Mouse (Mus musculus) kidney, embryonic 14.5 days (tissue): Measurements from ENCODE around the gene Npepps. TPM values are rescaled to one million over a fixed set of nuclear protein-coding genes. Genes with fewer than 3 reads are reported as not detected.
"Not testable (repeated sequence)": the region's sequence is repeated elsewhere in the genome, so short reads cannot be mapped to it uniquely, and the experiment has no call there.

Experiments used
- ATAC-seq: fragments of 200-750 bp; cut with Nextera tagmentation; 2 replicates; pipeline ENCODE4 v1.8.0; 2017; ENCODE audit warnings: moderate number of reproducible peaks, mild to moderate bottlenecking, moderate TSS enrichment, moderate library complexity; ENCODE audit not compliant: low FRiP score, low TSS enrichment
- H3K27ac ChIP-seq: fragments of 300-500 bp; sonication (generic); 2 replicates; pipeline ENCODE4 v1.5.1; 2014; ENCODE audit warnings: low read depth, mild to moderate bottlenecking, low read length, moderate library complexity, mixed read lengths
- H3K27me3 ChIP-seq: fragments of 300-500 bp; sonication (generic); 2 replicates; pipeline ENCODE4 v1.6.1; 2014; ENCODE audit warnings: mild to moderate bottlenecking, low read length; ENCODE audit not compliant: control insufficient read depth, insufficient read depth
- H3K36me3 ChIP-seq: fragments of 300-500 bp; sonication (generic); 2 replicates; pipeline ENCODE4 v1.6.1; 2014; ENCODE audit warnings: low read length, mixed read lengths; ENCODE audit not compliant: control insufficient read depth, insufficient read depth
- H3K4me1 ChIP-seq: fragments of 300-500 bp; sonication (generic); 2 replicates; pipeline ENCODE4 v1.6.1; 2014; ENCODE audit warnings: low read length, mixed read lengths; ENCODE audit not compliant: control insufficient read depth, insufficient read depth
- H3K4me2 ChIP-seq: fragments of 300-500 bp; sonication (generic); replicated peaks from 2 replicates; pipeline ENCODE4 v1.6.1; 2014; ENCODE audit warnings: low read depth, mild to moderate bottlenecking, low read length
- H3K4me3 ChIP-seq: fragments of 300-500 bp; sonication (generic); 2 replicates; pipeline ENCODE4 v1.5.1; 2014; ENCODE audit warnings: mild to moderate bottlenecking, low read length
- H3K9ac ChIP-seq: fragments of 300-500 bp; sonication (generic); 2 replicates; pipeline ENCODE4 v1.6.1; 2014; ENCODE audit warnings: low read depth, mild to moderate bottlenecking, low read length, moderate library complexity
- H3K9me3 ChIP-seq: fragments of 300-500 bp; sonication (generic); 2 replicates; pipeline ENCODE4 v1.6.1; 2016; ENCODE audit warnings: low read length; ENCODE audit not compliant: control insufficient read depth
- WGBS: fragments of 180-500 bp; shearing (Covaris S2); extraction: QIAGEN DNeasy Blood & Tissue Kit; methylation state at CpG from one replicate; pipeline ENCODE4 v1.1.7; 2014; 5-methylcytosine and 5-hydroxymethylcytosine counted together
- polyA plus RNA-seq: library from polyadenylated mRNA; unstranded; fragments of >200 nt; fragmentation: Nextera tagmentation; extraction: Ambion mirVana; gene quantifications from 2 replicates; pipeline ENCODE4 v1.2.1, GENCODE M21; 2014

Npepps gene
- polyA plus RNA-seq, 1 experiment from 2014 or later: 78.6 TPM

DNA sequence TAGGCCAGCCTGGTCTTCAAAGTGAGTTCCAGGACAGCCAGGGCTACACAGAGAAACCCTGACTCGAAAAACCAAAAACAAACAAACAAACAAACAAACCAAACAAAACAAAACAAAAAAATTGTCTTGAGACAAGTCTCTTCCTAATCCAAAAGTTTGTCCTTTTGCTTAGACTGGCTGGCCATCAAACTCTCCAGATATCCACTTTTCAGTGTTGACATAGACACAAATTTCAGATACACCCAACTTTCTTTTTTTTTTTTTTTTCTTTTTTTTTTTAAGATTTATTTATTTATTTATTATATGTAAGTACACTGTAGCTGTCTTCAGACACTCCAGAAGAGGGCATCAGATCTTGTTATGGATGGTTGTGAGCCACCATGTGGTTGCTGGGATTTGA, 32.4 kb upstream of the Npepps start:
- H3K4me1 ChIP-seq: peaks cover 14% of the 10 kb centered on the region
- not testable (repeated sequence) for H3K4me3 ChIP-seq, H3K27me3 ChIP-seq, H3K27ac ChIP-seq, H3K4me2 ChIP-seq, ATAC-seq, H3K36me3 ChIP-seq, H3K9me3 ChIP-seq, H3K9ac ChIP-seq
- WGBS: 88% methylated on average over 1 of the region's 1 CpGs

DNA sequence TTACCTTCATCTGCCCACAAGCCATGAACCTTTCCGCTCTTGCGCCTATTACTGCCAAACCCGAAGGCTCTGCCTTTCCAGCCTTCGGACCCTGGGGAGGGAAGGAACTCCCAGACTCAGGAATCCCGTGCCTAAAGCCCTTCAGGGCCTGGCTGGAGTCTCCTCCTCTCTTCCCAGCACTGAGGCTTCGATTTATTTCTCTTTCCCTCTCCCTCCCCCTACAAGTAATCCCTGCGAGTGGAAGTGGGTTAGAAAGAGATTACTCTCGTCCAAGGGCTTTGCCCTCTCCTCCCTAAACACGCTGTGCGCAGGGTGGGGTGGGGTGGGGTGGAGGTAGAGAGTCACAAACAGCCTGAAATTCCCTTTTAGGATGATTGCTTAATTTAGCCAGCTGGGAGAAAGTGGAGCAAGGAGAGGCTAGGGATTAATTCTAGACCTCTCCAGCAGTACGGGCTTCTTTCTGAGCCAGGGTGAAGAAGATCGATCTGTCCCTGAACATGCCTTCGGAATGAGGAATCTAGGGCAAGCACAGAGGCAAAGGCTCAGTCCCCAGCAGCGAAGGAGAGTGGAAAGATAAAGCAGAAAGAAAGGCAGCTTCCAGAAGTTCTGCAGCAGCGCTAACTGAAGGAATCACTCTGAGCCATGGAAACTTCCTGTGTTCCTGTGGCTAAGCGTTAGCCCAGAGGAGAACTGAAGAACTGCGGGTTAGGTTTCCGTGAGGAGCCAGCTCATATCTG, 30.6 kb upstream of the Npepps start:
- WGBS: 2% methylated on average over 18 of the region's 18 CpGs
- peak overlapping the region; percentile 6 for H3K27ac ChIP-seq
- no peaks in the 10 kb centered on the region for H3K9me3 ChIP-seq
- H3K4me1 ChIP-seq: peaks cover 14% of the 10 kb centered on the region
- no peaks in the 10 kb centered on the region for H3K27me3 ChIP-seq
- H3K9ac ChIP-seq: peak overlapping the region; percentile 24; the same call in 1 of the 2 replicates
- ATAC-seq: no peak
- peak overlapping the region; percentile 18 for H3K4me3 ChIP-seq
- H3K4me2 ChIP-seq: peak overlapping the region; percentile 52
- H3K36me3 ChIP-seq: no peaks in the 10 kb centered on the region

DNA sequence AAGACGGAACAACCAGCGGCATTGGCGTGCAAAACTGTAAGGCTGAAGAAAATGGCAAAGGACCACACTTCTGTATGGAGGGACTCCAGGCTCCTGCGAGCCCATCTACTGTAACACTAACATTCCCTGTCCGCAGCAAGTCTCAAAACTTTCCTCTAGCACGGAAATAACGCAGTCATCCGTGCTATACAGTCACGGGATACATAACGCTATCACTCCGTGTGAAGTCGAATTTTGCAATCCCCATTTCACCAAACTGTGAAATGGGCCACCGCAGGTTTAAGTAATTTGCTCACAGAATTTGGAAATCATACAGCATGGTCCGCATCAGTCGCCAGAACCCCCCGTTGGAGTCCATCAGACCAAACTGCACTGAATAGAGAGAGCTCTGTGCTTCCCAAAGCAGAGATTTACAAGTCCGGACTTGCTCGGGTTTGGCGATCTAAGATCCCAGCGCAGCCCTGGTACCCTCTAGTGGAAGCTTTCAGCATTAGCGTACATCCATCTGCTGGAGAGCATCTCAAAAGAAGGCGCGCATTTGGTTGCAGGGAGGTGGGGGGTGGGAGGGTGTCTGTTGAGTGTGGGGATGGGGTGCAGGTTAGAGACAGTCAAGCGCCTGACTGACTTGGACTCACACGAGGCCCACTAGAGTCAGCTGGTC, 29.6 kb upstream of the Npepps start:
- Histone ChIP-seq H3K4me1 (peaks cover 14% of the 10 kb centered on the region), H3K9me3 (no peaks in the 10 kb centered on the region), H3K4me2 (peak overlapping the region; percentile 52), H3K4me3 (peak overlapping the region; percentile 34), H3K27ac (no peak overlapping the region), H3K36me3 (no peaks in the 10 kb centered on the region), H3K9ac (peak overlapping the region; percentile 52; the same call in 1 of the 2 replicates), H3K27me3 (no peaks in the 10 kb centered on the region)
- ATAC-seq: peak; percentile 81
- under 1% methylated on average over 25 of the region's 25 CpGs for WGBS

GRCm38 (mm10) chr11:97309451-97309836, 29.0 kb upstream of the Npepps start:
- Histone ChIP-seq H3K4me1 (peaks cover 14% of the 10 kb centered on the region), H3K4me3 (peak overlapping the region; percentile 34), H3K27ac (no peak overlapping the region), H3K4me2 (peak overlapping the region; percentile 52), H3K9me3 (no peaks in the 10 kb centered on the region), H3K9ac (peak overlapping the region; percentile 52; the same call in 1 of the 2 replicates), H3K27me3 (no peaks in the 10 kb centered on the region), H3K36me3 (no peaks in the 10 kb centered on the region)
- WGBS: 2% methylated on average over 9 of the region's 9 CpGs
- no peak for ATAC-seq

GRCm38 (mm10) chr11:97308806-97309450, 28.5 kb upstream of the Npepps start:
- H3K4me3 ChIP-seq: peak overlapping the region; percentile 34
- no peaks in the 10 kb centered on the region for H3K27me3 ChIP-seq
- no peak overlapping the region for H3K27ac ChIP-seq
- peaks cover 14% of the 10 kb centered on the region for H3K4me1 ChIP-seq
- no peaks in the 10 kb centered on the region for H3K9me3 ChIP-seq
- peak overlapping the region; percentile 52 for H3K4me2 ChIP-seq
- ATAC-seq: no peak
- H3K9ac ChIP-seq: no peak overlapping the region; the same call in 1 of the 2 replicates
- no peaks in the 10 kb centered on the region for H3K36me3 ChIP-seq
- WGBS: 41% methylated on average over 3 of the region's 3 CpGs

DNA sequence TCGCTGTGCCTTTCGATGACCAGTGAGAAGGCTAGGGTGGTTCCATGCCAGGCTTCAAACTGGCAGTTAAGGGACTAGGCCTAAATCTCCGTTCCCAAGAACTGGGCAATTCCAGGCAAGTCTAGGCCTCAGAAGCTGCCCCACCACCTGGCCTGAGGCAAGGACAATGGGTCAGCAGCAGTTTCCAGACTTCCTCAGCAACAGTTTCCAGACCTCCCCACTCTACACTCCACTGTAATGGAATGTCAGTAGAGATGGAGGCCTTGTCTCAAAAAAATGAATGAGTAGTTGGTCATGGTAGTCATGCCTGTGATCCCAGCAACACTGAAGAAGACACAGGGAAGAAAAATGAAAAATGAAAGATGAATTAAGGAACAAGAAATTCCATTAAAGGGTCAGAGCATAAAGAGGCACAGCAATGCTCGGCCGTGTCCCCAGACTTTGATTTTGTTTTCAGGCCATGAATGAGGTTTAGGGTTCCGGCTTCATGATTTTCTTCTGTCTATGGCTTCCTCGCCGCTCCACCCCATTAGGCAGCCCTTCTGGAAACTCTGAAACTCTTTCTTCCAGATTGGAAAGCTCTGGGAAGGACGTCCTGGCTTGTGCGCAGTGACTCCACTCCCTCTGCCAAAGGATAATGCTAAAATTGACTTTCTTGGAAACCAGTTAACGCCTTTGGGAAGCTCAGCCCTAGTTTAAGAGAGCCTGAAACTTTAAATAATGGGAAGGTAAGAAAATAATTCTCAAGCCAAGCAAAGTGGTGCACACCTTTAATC, 27.0 kb upstream of the Npepps start:
- H3K4me1 ChIP-seq: peaks cover 14% of the 10 kb centered on the region
- no peak overlapping the region for H3K9ac ChIP-seq
- H3K4me2 ChIP-seq: no peak overlapping the region
- no peaks in the 10 kb centered on the region for H3K27me3 ChIP-seq
- 94% methylated on average over 11 of the region's 11 CpGs for WGBS
- no peaks in the 10 kb centered on the region for H3K9me3 ChIP-seq
- no peak overlapping the region for H3K4me3 ChIP-seq
- no peaks in the 10 kb centered on the region for H3K36me3 ChIP-seq
- ATAC-seq: no peak
- H3K27ac ChIP-seq: no peak overlapping the region

- 74% methylated on average over 5 of the region's 5 CpGs for WGBS
- ATAC-seq: no peak
Measured at GRCm38 (mm10) chr11:97304631-97305030, 24.2 kb upstream of the Npepps start.

DNA sequence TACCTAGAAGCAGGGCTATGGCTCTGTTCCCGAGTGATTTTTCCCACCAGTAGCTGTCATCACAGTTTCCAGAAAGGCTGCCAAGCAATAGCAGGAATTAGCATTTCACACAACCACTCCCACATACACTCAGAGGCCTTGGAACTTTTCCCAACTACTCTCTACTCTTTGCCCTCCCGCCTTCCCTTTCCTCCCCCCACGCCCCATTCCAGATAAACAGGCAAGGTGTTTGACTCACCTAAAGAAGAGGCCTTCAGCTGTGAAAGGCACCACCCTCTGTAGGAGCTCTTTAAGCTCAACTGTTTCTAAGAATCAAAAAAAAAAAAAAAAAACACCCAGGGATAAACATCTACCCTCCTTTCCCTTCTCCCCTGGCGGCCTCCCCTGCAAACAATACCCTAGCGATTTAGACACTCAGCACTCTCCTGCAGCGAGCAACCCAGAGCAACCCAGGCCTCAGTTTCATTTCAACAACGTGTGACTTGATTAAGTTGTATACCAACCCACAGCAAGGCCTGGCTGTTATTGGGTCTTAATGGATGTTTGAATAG, 21.9 kb upstream of the Npepps start:
- Histone ChIP-seq H3K9me3 (no peaks in the 10 kb centered on the region), H3K9ac (no peak overlapping the region), H3K4me3 (no peak overlapping the region), H3K27me3 (no peaks in the 10 kb centered on the region), H3K4me1 (no peaks in the 10 kb centered on the region), H3K36me3 (no peaks in the 10 kb centered on the region), H3K4me2 (no peak overlapping the region), H3K27ac (no peak overlapping the region)
- ATAC-seq: no peak
- 34% methylated on average over 7 of the region's 7 CpGs for WGBS

More at GRCm38 (mm10) chr11:97304631-97305030, 24.2 kb upstream of the Npepps start:
- no peaks in the 10 kb centered on the region for H3K36me3 ChIP-seq
- no peak overlapping the region for H3K27ac ChIP-seq
- no peak overlapping the region for H3K9ac ChIP-seq
- H3K4me1 ChIP-seq: peaks cover 4% of the 10 kb centered on the region; the same call in 1 of the 2 replicates
- H3K4me3 ChIP-seq: no peak overlapping the region
- no peak overlapping the region for H3K4me2 ChIP-seq
- no peaks in the 10 kb centered on the region for H3K27me3 ChIP-seq
- no peaks in the 10 kb centered on the region for H3K9me3 ChIP-seq
